Mouse (Mus musculus): ENCODE data around the gene Ice2. TPM values are rescaled to one million over a fixed set of nuclear protein-coding genes. Genes with fewer than 3 reads are reported as not detected.

The Ice2 gene
- total and polyA plus RNA-seq, 3 experiments, result 11.6 to 14.6 TPM; not detected in 1

DNA sequence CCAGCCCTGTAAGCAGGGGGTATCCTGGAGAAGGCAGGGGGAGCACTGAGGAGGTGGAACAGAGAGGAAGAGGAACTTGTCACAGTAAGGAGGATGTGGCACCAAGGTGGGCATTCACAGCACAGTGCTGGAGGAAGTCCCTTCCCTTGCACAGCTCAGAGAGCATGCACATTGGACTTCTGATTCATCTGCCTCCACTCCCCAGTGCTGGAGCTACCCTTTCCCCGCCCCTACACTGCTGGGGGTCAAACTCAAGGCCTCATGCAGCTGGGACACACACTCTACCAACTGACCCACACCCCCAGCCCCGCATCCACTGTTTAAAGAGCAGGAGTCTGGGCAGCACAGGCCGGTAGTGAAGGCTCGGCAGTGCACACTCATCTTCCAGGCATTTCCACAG is 68.4 kb downstream of the Ice2 start:
- Histone ChIP-seq H3K9ac (ENCODE audit: control insufficient read depth, low read depth, low read length, poor library complexity, severe bottlenecking) (no peak overlapping the region), H3K27ac (ENCODE audit: control insufficient read depth, low read depth, low read length) (no peak overlapping the region), H3K36me3 (ENCODE audit: control insufficient read depth in 1 of 2, insufficient read depth in 2 of 2, low read length in 2 of 2) (peaks cover 1 to 12% of the 10 kb centered on the region in 2 experiments; a peak in 2 of 4 replicates), H3K27me3 (ENCODE audit: control insufficient read depth in 1 of 2, insufficient read depth in 2 of 2, low read length in 2 of 2) (no peaks in the 10 kb centered on the region), H3K79me2 (ENCODE audit: control insufficient read depth, insufficient read depth, low read length, poor library complexity) (no peaks in the 10 kb centered on the region), H3K9me3 (replicated peaks; ENCODE audit: insufficient read depth, low read length) (no peaks in the 10 kb centered on the region), H3K4me3 (ENCODE audit: control insufficient read depth in 1 of 2, insufficient read depth in 1 of 2, low read depth in 2 of 2, low read length in 2 of 2) (no peak overlapping the region), H3K4me1 (ENCODE audit: control insufficient read depth in 1 of 2, insufficient read depth in 2 of 2, low read length in 2 of 2) (peaks cover 0 to 11% of the 10 kb centered on the region in 2 experiments; a peak in 2 of 4 replicates)
- TF ChIP-seq CTCF (IDR thresholded peaks at IDR 0.05 in 2 of 3, conservative IDR thresholded peaks at IDR 0.05 in 1 of 3; ENCODE audit: control insufficient read depth in 1 of 3, insufficient read depth in 1 of 3, low read depth in 2 of 3, low read length in 3 of 3, poor library complexity in 1 of 3, severe bottlenecking in 1 of 3) (no peak), E2F4 (IDR thresholded peaks at IDR 0.05; ENCODE audit: borderline replicate concordance, low read depth, low read length) (no peak), USF1 (IDR thresholded peaks at IDR 0.05; ENCODE audit: low read depth, low read length) (no peak), POLR2AphosphoS5 (IDR thresholded peaks at IDR 0.05; ENCODE audit: borderline replicate concordance, low read depth, low read length) (no peak), ZMIZ1 (IDR thresholded peaks at IDR 0.05; ENCODE audit: low read depth, low read length) (no peak), EP300 (IDR thresholded peaks at IDR 0.05; ENCODE audit: low read depth in 1 of 2, low read length in 2 of 2) (no peak), NELFE (IDR thresholded peaks at IDR 0.05; ENCODE audit: low read depth, low read length) (no peak), UBTF (IDR thresholded peaks at IDR 0.05; ENCODE audit: borderline replicate concordance, insufficient read depth, low read depth, low read length) (no peak), POLR2A (IDR thresholded peaks at IDR 0.05; ENCODE audit: control insufficient read depth in 1 of 2, insufficient read depth in 1 of 2, low read depth in 1 of 2, low read length in 2 of 2, poor library complexity in 1 of 2) (no peak), ETS1 (IDR thresholded peaks at IDR 0.05; ENCODE audit: low read depth, low read length) (no peak)
- peak; percentile 34 for DNase-seq (ENCODE audit: low read depth, low spot score)

DNA sequence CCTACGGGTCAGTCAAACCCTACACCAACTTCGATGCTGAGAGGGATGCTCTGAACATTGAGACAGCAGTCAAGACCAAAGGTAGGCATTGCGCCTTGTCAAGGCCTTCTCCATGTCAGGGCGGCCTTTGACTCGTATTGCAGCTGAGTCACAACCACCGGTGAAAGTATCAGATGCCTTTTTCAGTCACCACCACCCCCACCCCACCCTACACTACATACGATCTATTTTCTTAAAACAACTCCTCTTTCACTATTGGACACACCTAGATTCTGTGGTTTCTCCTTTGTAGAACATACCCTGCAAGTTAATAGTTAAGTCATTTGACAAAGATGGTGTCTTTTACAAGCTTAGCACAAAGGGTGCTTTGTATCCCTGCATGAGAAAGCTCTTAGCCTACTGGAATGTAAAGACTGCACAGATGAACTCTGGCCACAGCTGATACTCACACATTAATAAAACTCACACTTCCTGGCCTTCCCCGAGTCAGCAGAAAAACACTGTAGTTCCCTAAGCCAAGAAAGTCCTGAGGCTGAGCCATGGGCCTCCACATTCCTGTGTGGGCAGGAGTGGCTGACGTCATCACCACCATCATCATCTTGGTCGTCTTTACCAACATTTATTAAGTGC is 69.7 kb downstream of the Ice2 start:
- Histone ChIP-seq H3K27ac (ENCODE audit: control insufficient read depth, low read depth, low read length) (no peak overlapping the region), H3K79me2 (ENCODE audit: control insufficient read depth, insufficient read depth, low read length, poor library complexity) (no peaks in the 10 kb centered on the region), H3K36me3 (ENCODE audit: control insufficient read depth in 1 of 2, insufficient read depth in 2 of 2, low read length in 2 of 2) (peaks cover 1 to 8% of the 10 kb centered on the region in 2 experiments; a peak in 2 of 4 replicates), H3K9ac (ENCODE audit: control insufficient read depth, low read depth, low read length, poor library complexity, severe bottlenecking) (no peak overlapping the region), H3K4me3 (ENCODE audit: control insufficient read depth in 1 of 2, insufficient read depth in 1 of 2, low read depth in 2 of 2, low read length in 2 of 2) (no peak overlapping the region), H3K27me3 (ENCODE audit: control insufficient read depth in 1 of 2, insufficient read depth in 2 of 2, low read length in 2 of 2) (no peaks in the 10 kb centered on the region), H3K9me3 (replicated peaks; ENCODE audit: insufficient read depth, low read length) (no peaks in the 10 kb centered on the region), H3K4me1 (ENCODE audit: control insufficient read depth in 1 of 2, insufficient read depth in 2 of 2, low read length in 2 of 2) (peaks cover 0 to 9% of the 10 kb centered on the region in 2 experiments; a peak in 2 of 4 replicates)
- TF ChIP-seq ETS1 (IDR thresholded peaks at IDR 0.05; ENCODE audit: low read depth, low read length), result no peak
- TF ChIP-seq GABPA (IDR thresholded peaks at IDR 0.05; ENCODE audit: low read depth, low read length), result no peak
- no peak for TF ChIP-seq NRF1 (IDR thresholded peaks at IDR 0.05; ENCODE audit: insufficient read depth, low read depth, low read length, poor library complexity, severe bottlenecking)
- TF ChIP-seq ELF1 (IDR thresholded peaks at IDR 0.05; ENCODE audit: low read depth, low read length), result no peak
- no peak for TF ChIP-seq ZKSCAN1 (IDR thresholded peaks at IDR 0.05; ENCODE audit: low read depth, low read length)
- TF ChIP-seq MEF2A (IDR thresholded peaks at IDR 0.05; ENCODE audit: extremely low read depth, insufficient replicate concordance, low read depth, low read length, poor library complexity, severe bottlenecking), result no peak
- no peak for TF ChIP-seq TAL1 (IDR thresholded peaks at IDR 0.05; ENCODE audit: low read length)
- no peak for TF ChIP-seq RCOR1 (IDR thresholded peaks at IDR 0.05; ENCODE audit: low read depth, low read length)
- no peak for TF ChIP-seq POLR2AphosphoS2 (IDR thresholded peaks at IDR 0.05; ENCODE audit: low read length)
- TF ChIP-seq USF2 (IDR thresholded peaks at IDR 0.05; ENCODE audit: borderline replicate concordance in 1 of 2, insufficient read depth in 1 of 2, low read depth in 1 of 2, low read length in 2 of 2), result no peak
- TF ChIP-seq TBP (IDR thresholded peaks at IDR 0.05; ENCODE audit: low read depth, low read length), result no peak
- no peak for TF ChIP-seq NELFE (IDR thresholded peaks at IDR 0.05; ENCODE audit: low read depth, low read length)
- no peak for TF ChIP-seq HCFC1 (IDR thresholded peaks at IDR 0.05; ENCODE audit: low read depth, low read length)
- no peak for TF ChIP-seq BHLHE40 (IDR thresholded peaks at IDR 0.05; ENCODE audit: borderline replicate concordance, low read depth, low read length)
- no peak for TF ChIP-seq MYB (IDR thresholded peaks at IDR 0.05; ENCODE audit: low read depth, low read length)
- no peak for TF ChIP-seq GATA1 (IDR thresholded peaks at IDR 0.05; ENCODE audit: low read depth, low read length)
- TF ChIP-seq MYC (IDR thresholded peaks at IDR 0.05; ENCODE audit: low read depth, low read length), result no peak
- TF ChIP-seq E2F4 (IDR thresholded peaks at IDR 0.05; ENCODE audit: borderline replicate concordance, low read depth, low read length), result no peak
- TF ChIP-seq CTCF (IDR thresholded peaks at IDR 0.05 in 2 of 3, conservative IDR thresholded peaks at IDR 0.05 in 1 of 3; ENCODE audit: control insufficient read depth in 1 of 3, insufficient read depth in 1 of 3, low read depth in 2 of 3, low read length in 3 of 3, poor library complexity in 1 of 3, severe bottlenecking in 1 of 3), result no peak
- TF ChIP-seq MAX (IDR thresholded peaks at IDR 0.05; ENCODE audit: low read length), result no peak
- DNase-seq (ENCODE audit: low read depth, low spot score), result no peak

Data from MEL (cell line).